Mouse (Mus musculus) G1E (cell line): Measurements from ENCODE around the gene Thap4.

Experiments used
- CTCF ChIP-seq: IDR thresholded peaks from 2 replicates; pipeline ENCODE4 v1.5.1; 2012; ENCODE audit warnings: low read depth, low read length, inconsistent platforms, mixed read lengths
- GATA1 ChIP-seq: IDR thresholded peaks from 2 replicates; pipeline ENCODE4 v1.6.1; 2012; ENCODE audit warnings: borderline replicate concordance, low read length, inconsistent platforms, mixed read lengths
- TAL1 ChIP-seq: conservative IDR thresholded peaks from 2 replicates; pipeline ENCODE4 v1.6.1; 2012; ENCODE audit warnings: low read depth, low read length, inconsistent platforms, mixed read lengths

GRCm38 (mm10) chr1:93731103-93731502, 23.6 kb downstream of the Thap4 start:
- no peak for TF ChIP-seq CTCF
- TF ChIP-seq GATA1 = no peak
- no peak for TF ChIP-seq TAL1
